Mouse (Mus musculus): ENCODE measurements around the gene Tut7.
"Not testable (repeated sequence)": the region's sequence is repeated elsewhere in the genome, so short reads cannot be mapped to it uniquely, and the experiment has no call there.

Gene Tut7

GRCm38 (mm10) chr13:59832871-59833270 lies 9.9 kb upstream of the Tut7 start:
- CTCF ChIA-PET, result no interaction called here

- CTCF ChIA-PET, result no interaction called here
These were observed 9.5 kb upstream of the Tut7 start for GRCm38 (mm10) chr13:59832454-59832853.

GRCm38 (mm10) chr13:59825966-59826365 lies 3.0 kb upstream of the Tut7 start:
- CTCF ChIA-PET, result no interaction called here

- CTCF ChIA-PET, result no interaction called here
These were observed 2.1 kb downstream of the Tut7 start for GRCm38 (mm10) chr13:59820836-59821235.

- CTCF ChIA-PET, result no interaction called here
These were observed 2.8 kb downstream of the Tut7 start for GRCm38 (mm10) chr13:59820114-59820513.

- CTCF ChIA-PET, result interaction anchor here (0.7 to 1.1 kb wide), 2 partner anchors 18 to 21 kb away, joined by 3 read pairs; no protein-coding TSS in a partner anchor
These were observed 5.6 kb downstream of the Tut7 start for GRCm38 (mm10) chr13:59817352-59817751.

GRCm38 (mm10) chr13:59814109-59814591 lies 8.8 kb downstream of the Tut7 start:
- CTCF ChIA-PET, result no interaction called here

GRCm38 (mm10) chr13:59811581-59811980 lies 11.4 kb downstream of the Tut7 start:
- CTCF ChIA-PET, result no interaction called here

GRCm38 (mm10) chr13:59801000-59801399 lies 21.9 kb downstream of the Tut7 start:
- CTCF ChIA-PET, result no interaction called here

GRCm38 (mm10) chr13:59800077-59800476 lies 22.9 kb downstream of the Tut7 start:
- CTCF ChIA-PET, result no interaction called here

GRCm38 (mm10) chr13:59798306-59798705 lies 24.6 kb downstream of the Tut7 start:
- CTCF ChIA-PET, result interaction anchor here (0.6 kb wide), 1 partner anchor 827 kb away, joined by 4 read pairs; no protein-coding TSS in a partner anchor

GRCm38 (mm10) chr13:59796466-59796848 lies 26.5 kb downstream of the Tut7 start:
- CTCF ChIA-PET, result no interaction called here

GRCm38 (mm10) chr13:59795807-59796465 lies 27.0 kb downstream of the Tut7 start:
- CTCF ChIA-PET, result no interaction called here

- CTCF ChIA-PET, result no interaction called here
These were observed 28.2 kb downstream of the Tut7 start for GRCm38 (mm10) chr13:59794786-59795185.

GRCm38 (mm10) chr13:59782145-59782544 lies 40.8 kb downstream of the Tut7 start, which contains the start of gene Gm49354:
Gm49354 (minus strand) TSS chr13:59782245.
- CTCF ChIA-PET, result no interaction called here

- CTCF ChIA-PET, result not testable (repeated sequence)
These were observed 43.1 kb downstream of the Tut7 start for GRCm38 (mm10) chr13:59779744-59780264.

GRCm38 (mm10) chr13:59779213-59779612 lies 43.7 kb downstream of the Tut7 start:
- CTCF ChIA-PET, result no interaction called here

GRCm38 (mm10) chr13:59775168-59775567 lies 47.8 kb downstream of the Tut7 start:
- CTCF ChIA-PET, result no interaction called here

- CTCF ChIA-PET, result no interaction called here
These were observed 51.7 kb downstream of the Tut7 start for GRCm38 (mm10) chr13:59771257-59771656.

GRCm38 (mm10) chr13:59770847-59771246 lies 52.1 kb downstream of the Tut7 start:
- CTCF ChIA-PET, result no interaction called here

- CTCF ChIA-PET, result no interaction called here
These were observed 52.8 kb downstream of the Tut7 start for GRCm38 (mm10) chr13:59770164-59770562.

- CTCF ChIA-PET, result no interaction called here
These were observed 53.4 kb downstream of the Tut7 start, which contains the start of gene Isca1 for GRCm38 (mm10) chr13:59769296-59770163. Isca1 (minus strand) TSS chr13:59769810.

- CTCF ChIA-PET, result no interaction called here
These were observed 54.4 kb downstream of the Tut7 start for GRCm38 (mm10) chr13:59768531-59768930.

All from spleen, embryonic (tissue).